Mouse (Mus musculus): ENCODE data around the gene Inf2. TPM values are rescaled to one million over a fixed set of nuclear protein-coding genes. Genes with fewer than 3 reads are reported as not detected.

The Inf2 gene
- polyA plus RNA-seq, 1 experiment from 2014 or later: 2.6 TPM

- H3K36me3 ChIP-seq (ENCODE audit: control insufficient read depth, insufficient read depth): no peaks in the 10 kb centered on the region
- no peak overlapping the region for H3K4me3 ChIP-seq (replicated peaks; ENCODE audit: low read length)
- no peak overlapping the region for H3K4me2 ChIP-seq (ENCODE audit: low read length)
- no peak for ATAC-seq
- H3K27me3 ChIP-seq (replicated peaks; ENCODE audit: control insufficient read depth, insufficient read depth, low read length): no peaks in the 10 kb centered on the region
- no peak overlapping the region for H3K27ac ChIP-seq (ENCODE audit: low read length)
- no peak overlapping the region for H3K9ac ChIP-seq (replicated peaks; ENCODE audit: low read depth, low read length)
- H3K4me1 ChIP-seq (replicated peaks; ENCODE audit: control insufficient read depth, insufficient read depth, low read length): peaks cover 3% of the 10 kb centered on the region
- 70% methylated on average over 6 of the region's 6 CpGs for WGBS
- H3K9me3 ChIP-seq (ENCODE audit: control insufficient read depth, low read length): no peaks in the 10 kb centered on the region
Observed at GRCm38 (mm10) chr12:112578296-112579090, 10.1 kb upstream of the Inf2 start.

DNA sequence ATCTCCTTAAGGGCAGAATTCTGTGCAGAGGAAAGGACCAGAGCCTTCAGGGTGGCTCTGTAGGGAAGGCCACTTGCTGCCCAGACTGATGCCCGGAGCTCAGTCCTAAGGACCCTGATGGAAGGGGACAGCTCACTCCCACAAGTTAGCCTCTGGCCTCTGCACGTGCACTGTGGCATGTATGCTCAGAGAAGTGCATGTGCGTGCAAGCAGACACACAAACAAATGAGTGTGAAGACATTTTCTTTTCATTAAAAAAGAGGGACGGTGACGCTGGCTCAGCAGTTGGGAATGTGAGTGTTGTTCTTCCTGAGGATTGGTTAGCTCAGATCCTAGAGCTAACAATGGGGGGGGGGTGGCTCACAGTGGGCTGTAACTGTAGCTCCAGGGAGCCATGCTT lies 9.2 kb upstream of the Inf2 start:
- Histone ChIP-seq H3K4me1 (replicated peaks; ENCODE audit: control insufficient read depth, insufficient read depth, low read length) (peaks cover 3% of the 10 kb centered on the region), H3K4me3 (replicated peaks; ENCODE audit: low read length) (no peak overlapping the region), H3K9ac (replicated peaks; ENCODE audit: low read depth, low read length) (no peak overlapping the region), H3K36me3 (ENCODE audit: control insufficient read depth, insufficient read depth) (no peaks in the 10 kb centered on the region), H3K27ac (ENCODE audit: low read length) (no peak overlapping the region), H3K27me3 (replicated peaks; ENCODE audit: control insufficient read depth, insufficient read depth, low read length) (no peaks in the 10 kb centered on the region), H3K4me2 (ENCODE audit: low read length) (no peak overlapping the region), H3K9me3 (ENCODE audit: control insufficient read depth, low read length) (no peaks in the 10 kb centered on the region)
- ATAC-seq: no peak
- WGBS: 50% methylated on average over 5 of the region's 5 CpGs

DNA sequence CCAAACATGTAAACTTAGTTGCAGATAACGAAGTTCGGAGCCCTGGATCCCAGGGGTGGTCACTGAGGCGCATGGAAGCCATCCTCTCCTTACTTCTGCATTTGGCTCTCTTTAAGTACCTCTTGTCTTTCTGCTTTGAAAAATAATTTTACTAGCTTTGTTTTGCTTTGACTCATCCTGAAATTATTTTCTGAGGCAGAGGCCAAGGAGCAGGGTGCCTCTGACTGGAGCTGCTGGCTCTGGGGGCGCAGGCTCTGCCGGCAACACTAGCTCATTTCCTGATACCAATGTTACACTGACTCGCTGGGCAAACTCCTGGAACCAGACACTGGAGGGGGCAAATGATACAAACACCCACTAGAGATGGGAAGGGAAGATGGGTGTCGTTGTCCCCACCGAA lies 8.7 kb upstream of the Inf2 start:
- no peak overlapping the region for H3K27ac ChIP-seq (ENCODE audit: low read length)
- no peak overlapping the region for H3K4me2 ChIP-seq (ENCODE audit: low read length)
- H3K27me3 ChIP-seq (replicated peaks; ENCODE audit: control insufficient read depth, insufficient read depth, low read length): no peaks in the 10 kb centered on the region
- H3K9ac ChIP-seq (replicated peaks; ENCODE audit: low read depth, low read length): no peak overlapping the region
- 87% methylated on average over 8 of the region's 8 CpGs for WGBS
- ATAC-seq: no peak
- H3K4me3 ChIP-seq (replicated peaks; ENCODE audit: low read length): no peak overlapping the region
- H3K9me3 ChIP-seq (ENCODE audit: control insufficient read depth, low read length): no peaks in the 10 kb centered on the region
- no peaks in the 10 kb centered on the region for H3K36me3 ChIP-seq (ENCODE audit: control insufficient read depth, insufficient read depth)
- H3K4me1 ChIP-seq (replicated peaks; ENCODE audit: control insufficient read depth, insufficient read depth, low read length): peaks cover 3% of the 10 kb centered on the region

- Histone ChIP-seq H3K4me1 (replicated peaks; ENCODE audit: control insufficient read depth, insufficient read depth, low read length) (peaks cover 3% of the 10 kb centered on the region), H3K4me2 (ENCODE audit: low read length) (no peak overlapping the region), H3K9me3 (ENCODE audit: control insufficient read depth, low read length) (no peaks in the 10 kb centered on the region), H3K27ac (ENCODE audit: low read length) (no peak overlapping the region), H3K27me3 (replicated peaks; ENCODE audit: control insufficient read depth, insufficient read depth, low read length) (no peaks in the 10 kb centered on the region), H3K9ac (replicated peaks; ENCODE audit: low read depth, low read length) (no peak overlapping the region), H3K4me3 (replicated peaks; ENCODE audit: low read length) (no peak overlapping the region), H3K36me3 (ENCODE audit: control insufficient read depth, insufficient read depth) (no peaks in the 10 kb centered on the region)
- 76% methylated on average over 3 of the region's 3 CpGs for WGBS
- ATAC-seq: no peak
Observed at GRCm38 (mm10) chr12:112581113-112581512, 7.5 kb upstream of the Inf2 start.

- WGBS: 77% methylated on average over 7 of the region's 7 CpGs
- Histone ChIP-seq H3K4me1 (replicated peaks; ENCODE audit: control insufficient read depth, insufficient read depth, low read length) (peaks cover 17% of the 10 kb centered on the region), H3K9ac (replicated peaks; ENCODE audit: low read depth, low read length) (no peak overlapping the region), H3K36me3 (ENCODE audit: control insufficient read depth, insufficient read depth) (no peaks in the 10 kb centered on the region), H3K4me2 (ENCODE audit: low read length) (no peak overlapping the region), H3K27ac (ENCODE audit: low read length) (no peak overlapping the region), H3K27me3 (replicated peaks; ENCODE audit: control insufficient read depth, insufficient read depth, low read length) (0 out of 2 replicates have a peak, but pooled peaks cover 7% of the 10 kb centered on the region), H3K9me3 (ENCODE audit: control insufficient read depth, low read length) (no peaks in the 10 kb centered on the region), H3K4me3 (replicated peaks; ENCODE audit: low read length) (no peak overlapping the region)
- no peak for ATAC-seq
Observed at GRCm38 (mm10) chr12:112584954-112585353, 3.6 kb upstream of the Inf2 start.

DNA sequence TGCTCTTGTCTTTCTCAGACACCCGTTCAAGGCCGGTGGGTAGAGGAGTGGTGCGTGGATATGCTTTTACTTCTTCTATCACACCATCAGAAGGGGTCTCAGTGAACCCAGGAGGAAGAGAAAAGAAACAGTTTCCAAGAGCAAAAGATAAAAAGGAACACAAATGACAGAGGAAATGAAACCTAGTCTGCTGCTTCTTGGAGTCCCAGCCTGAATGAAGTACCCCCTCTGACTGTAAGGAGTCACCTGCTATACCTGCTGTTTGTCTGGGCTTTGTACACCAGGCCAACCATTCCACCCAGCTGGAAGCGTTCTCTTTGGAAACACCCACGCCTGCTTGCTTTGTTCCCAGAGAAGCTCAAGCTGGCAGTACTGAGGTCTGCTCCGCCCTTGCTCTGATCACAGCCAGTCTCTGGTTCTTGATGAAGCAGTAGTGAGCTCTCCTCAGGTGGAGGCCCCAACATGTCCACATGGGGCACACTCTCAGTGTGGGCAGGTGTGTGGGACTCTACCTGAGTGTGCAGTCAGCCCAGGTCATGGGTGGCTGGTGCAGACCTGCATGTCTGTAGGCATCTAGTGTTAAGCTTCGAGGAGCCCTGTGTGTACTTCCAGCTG lies 2.6 kb upstream of the Inf2 start:
- Histone ChIP-seq H3K27me3 (replicated peaks; ENCODE audit: control insufficient read depth, insufficient read depth, low read length) (0 out of 2 replicates have a peak, but pooled peaks cover 7% of the 10 kb centered on the region), H3K4me3 (replicated peaks; ENCODE audit: low read length) (no peak overlapping the region), H3K27ac (ENCODE audit: low read length) (no peak overlapping the region), H3K36me3 (ENCODE audit: control insufficient read depth, insufficient read depth) (no peaks in the 10 kb centered on the region), H3K4me2 (ENCODE audit: low read length) (no peak overlapping the region), H3K9ac (replicated peaks; ENCODE audit: low read depth, low read length) (no peak overlapping the region), H3K9me3 (ENCODE audit: control insufficient read depth, low read length) (no peaks in the 10 kb centered on the region), H3K4me1 (replicated peaks; ENCODE audit: control insufficient read depth, insufficient read depth, low read length) (peaks cover 25% of the 10 kb centered on the region)
- ATAC-seq: no peak
- 67% methylated on average over 7 of the region's 7 CpGs for WGBS

DNA sequence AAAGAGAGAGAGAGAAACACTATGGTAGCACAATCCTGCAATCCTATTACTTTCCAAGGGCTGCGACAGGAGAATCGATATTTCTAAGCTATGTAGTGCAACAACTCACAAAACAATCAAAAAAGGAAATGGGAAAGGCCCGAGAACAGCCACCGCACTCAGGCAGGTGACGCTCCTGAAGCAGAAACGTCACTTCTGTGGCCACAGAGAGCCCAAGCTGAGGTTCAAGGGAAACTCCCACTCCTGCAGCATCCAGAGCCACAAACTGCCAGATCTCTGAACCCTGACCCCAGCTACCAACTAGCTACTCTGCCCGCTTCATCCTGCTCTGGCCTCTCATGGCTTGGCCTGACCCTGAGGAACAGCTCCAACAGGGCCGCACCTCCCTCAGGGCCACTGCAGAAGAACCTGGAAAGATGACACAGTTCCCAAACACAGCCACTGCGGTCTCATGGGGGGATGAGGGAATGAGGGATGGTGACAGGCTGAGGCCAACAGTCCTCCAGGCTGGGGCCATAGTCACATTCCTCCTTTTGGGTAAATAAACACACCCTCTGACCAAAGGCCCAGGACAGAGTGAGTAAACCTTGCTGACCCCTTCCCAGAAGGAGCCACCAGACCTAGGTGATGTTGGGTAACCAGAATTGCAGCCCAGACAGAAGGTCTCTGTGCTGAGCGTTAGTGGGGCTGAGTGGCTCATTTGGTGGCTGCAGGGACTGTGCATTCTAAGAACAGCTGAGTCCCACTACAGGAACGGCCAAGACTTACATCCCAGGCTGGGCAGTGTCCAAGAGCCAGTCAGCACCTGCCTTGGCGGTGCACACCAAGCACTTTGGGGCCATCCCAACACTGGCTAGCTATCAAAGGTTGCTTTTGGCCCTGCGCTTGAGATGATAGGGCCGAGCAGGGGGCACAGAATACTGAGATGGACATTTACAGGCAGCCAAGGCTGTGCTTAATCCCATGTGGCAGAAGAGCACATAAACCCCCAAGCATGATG lies 1.2 kb upstream of the Inf2 start:
- Histone ChIP-seq H3K36me3 (ENCODE audit: control insufficient read depth, insufficient read depth) (no peaks in the 10 kb centered on the region), H3K4me2 (ENCODE audit: low read length) (no peak overlapping the region), H3K9ac (replicated peaks; ENCODE audit: low read depth, low read length) (no peak overlapping the region), H3K27ac (ENCODE audit: low read length) (no peak overlapping the region), H3K9me3 (ENCODE audit: control insufficient read depth, low read length) (no peaks in the 10 kb centered on the region), H3K27me3 (replicated peaks; ENCODE audit: control insufficient read depth, insufficient read depth, low read length) (0 out of 2 replicates have a peak, but pooled peaks cover 7% of the 10 kb centered on the region), H3K4me1 (replicated peaks; ENCODE audit: control insufficient read depth, insufficient read depth, low read length) (peaks cover 28% of the 10 kb centered on the region), H3K4me3 (replicated peaks; ENCODE audit: low read length) (no peak overlapping the region)
- ATAC-seq: no peak
- 77% methylated on average over 14 of the region's 14 CpGs for WGBS

DNA sequence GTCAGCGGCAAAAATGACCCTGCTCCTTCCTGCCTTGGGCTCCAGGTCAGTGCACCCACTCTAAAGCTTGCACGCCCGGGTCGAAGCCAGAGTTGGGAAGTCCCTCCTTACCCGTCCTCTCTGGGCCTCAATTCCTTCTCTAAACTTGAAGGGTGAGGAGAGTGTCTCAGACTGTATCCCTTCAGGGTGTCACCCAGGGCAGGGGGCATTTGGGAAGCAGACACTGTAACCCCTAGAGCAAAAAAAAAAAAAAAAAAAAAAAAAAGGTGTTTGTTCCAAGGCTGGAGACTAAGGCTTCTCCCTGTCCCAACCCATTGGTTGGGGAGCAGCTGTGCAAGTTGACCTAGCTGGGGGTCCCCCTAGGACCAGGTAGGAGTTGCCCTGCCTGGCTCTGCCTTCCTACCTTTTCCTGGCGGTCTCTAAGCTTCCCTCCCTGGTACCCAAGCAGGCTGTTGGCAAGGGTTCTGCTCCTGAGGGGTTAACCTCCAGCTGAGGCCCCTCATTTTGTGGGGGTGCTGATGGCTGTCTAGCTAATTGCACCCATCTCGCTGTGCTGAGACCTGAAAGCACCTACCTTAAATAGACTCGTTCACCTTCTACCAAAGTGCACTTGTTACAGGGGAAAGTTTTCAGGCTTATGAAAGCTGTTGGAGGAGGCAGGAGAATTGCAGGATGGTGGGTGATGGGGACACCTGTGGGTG lies 1.1 kb downstream of the Inf2 start:
- no peak overlapping the region for H3K27ac ChIP-seq (ENCODE audit: low read length)
- no peaks in the 10 kb centered on the region for H3K9me3 ChIP-seq (ENCODE audit: control insufficient read depth, low read length)
- no peaks in the 10 kb centered on the region for H3K36me3 ChIP-seq (ENCODE audit: control insufficient read depth, insufficient read depth)
- peak overlapping the region; percentile 59 for H3K4me3 ChIP-seq (replicated peaks; ENCODE audit: low read length)
- peak overlapping the region; percentile 91 for H3K4me2 ChIP-seq (ENCODE audit: low read length)
- H3K9ac ChIP-seq (replicated peaks; ENCODE audit: low read depth, low read length): no peak overlapping the region
- no peak for ATAC-seq
- WGBS: 65% methylated on average over 8 of the region's 8 CpGs
- H3K27me3 ChIP-seq (replicated peaks; ENCODE audit: control insufficient read depth, insufficient read depth, low read length): 0 out of 2 replicates have a peak, but pooled peaks cover 7% of the 10 kb centered on the region
- peaks cover 40% of the 10 kb centered on the region for H3K4me1 ChIP-seq (replicated peaks; ENCODE audit: control insufficient read depth, insufficient read depth, low read length)

Measured in forebrain, embryonic 16.5 days (tissue).